Mouse (Mus musculus) left cerebral cortex, adult 11 months (tissue): ENCODE data around the gene Abcb9.
"Not testable (repeated sequence)": the region's sequence is repeated elsewhere in the genome, so short reads cannot be mapped to it uniquely, and the experiment has no call there.

Experiments used
- DNase-seq: peaks from one replicate; pipeline ENCODE4 v3.0.0; 2022; ENCODE audit warnings: low spot score

Gene Abcb9

GRCm38 (mm10) chr5:124059677-124060076, 35.9 kb downstream of the Abcb9 start:
- no peak for DNase-seq

DNA sequence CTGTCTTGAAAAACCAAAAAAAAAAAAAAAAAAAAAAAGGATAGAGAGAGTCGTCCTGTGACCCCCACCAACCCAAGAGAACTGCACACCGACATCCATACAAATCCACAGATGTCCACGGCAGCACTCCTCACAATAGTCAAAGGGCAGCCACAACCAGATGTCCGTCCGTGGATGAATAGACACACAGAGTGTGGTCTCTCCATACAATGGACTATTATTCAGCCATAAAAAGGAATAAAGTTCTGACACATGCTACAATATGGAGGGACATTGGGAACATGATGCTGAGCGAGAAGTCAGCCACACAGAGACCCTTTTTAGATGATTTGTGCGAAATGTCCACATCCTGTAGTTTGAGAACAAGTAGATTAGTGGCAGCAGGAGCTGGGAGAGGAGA, 36.8 kb downstream of the Abcb9 start:
- no peak for DNase-seq

GRCm38 (mm10) chr5:124056956-124057355, 38.6 kb downstream of the Abcb9 start:
- no peak for DNase-seq

DNA sequence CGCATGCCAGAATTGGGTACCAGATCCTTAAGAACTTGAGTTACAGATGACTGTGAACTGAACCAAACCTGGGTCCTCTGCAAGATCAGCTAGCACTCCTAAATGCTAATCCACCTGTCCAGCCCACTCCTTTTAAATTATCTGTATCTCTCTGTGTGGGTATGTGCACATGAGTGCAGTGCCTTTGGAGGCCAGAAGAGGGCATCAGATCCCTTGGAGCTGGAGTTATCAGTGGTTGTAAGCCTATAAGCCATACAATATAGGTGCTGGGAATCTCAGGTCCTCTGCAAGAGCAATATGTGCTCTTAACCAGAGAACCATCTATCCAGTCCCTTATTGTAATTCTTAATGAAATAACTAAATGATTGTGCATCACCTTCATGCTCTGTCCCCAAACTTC, 39.4 kb downstream of the Abcb9 start:
- no peak for DNase-seq

DNA sequence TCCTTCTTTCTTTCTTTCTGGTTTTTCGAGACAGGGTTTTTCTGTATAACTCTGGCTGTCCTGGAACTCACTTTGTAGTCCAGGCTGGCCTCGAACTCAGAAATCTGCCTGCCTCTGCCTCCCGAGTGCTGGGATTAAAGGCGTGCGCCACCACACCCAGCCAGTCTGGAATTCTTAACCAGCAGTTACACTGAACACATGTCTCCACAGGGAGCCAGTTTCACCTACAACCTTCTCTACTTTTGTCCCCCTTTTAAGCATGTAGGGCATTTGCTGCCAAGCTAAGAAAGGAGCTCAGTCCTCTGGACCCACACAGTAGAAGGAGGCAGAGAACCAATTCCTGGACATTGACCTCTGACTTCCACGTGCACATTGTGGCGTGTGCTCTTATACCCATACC, 43.0 kb downstream of the Abcb9 start:
- DNase-seq = not testable (repeated sequence)

DNA sequence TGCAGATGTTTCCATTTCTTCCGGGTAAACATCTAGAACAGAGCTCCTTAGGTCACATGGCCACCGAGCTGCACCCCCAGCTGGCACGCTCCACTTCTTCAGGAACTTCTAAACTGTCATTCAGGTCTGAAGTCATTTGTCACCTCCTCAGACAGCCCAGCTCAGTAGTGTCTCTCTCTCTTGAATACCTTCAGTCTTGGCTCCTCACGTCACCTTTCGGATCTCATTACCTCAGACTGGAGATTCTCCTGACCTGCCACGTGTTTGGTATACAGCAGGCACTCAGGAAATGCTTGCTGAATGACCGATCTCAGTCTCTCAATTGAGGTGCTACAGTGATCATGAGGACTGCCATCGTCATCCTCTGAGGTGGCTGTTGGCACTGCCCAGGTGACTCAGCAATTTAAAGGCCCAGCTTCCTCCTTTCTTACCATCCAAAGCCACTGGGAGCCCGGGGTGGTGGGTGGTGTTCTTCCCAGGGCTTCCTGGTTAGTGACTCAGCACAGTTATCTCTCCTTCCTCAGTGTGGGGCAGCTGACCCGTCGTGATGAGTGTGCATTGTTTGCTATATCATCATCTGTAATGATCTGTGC, 43.6 kb downstream of the Abcb9 start:
- no peak for DNase-seq

DNA sequence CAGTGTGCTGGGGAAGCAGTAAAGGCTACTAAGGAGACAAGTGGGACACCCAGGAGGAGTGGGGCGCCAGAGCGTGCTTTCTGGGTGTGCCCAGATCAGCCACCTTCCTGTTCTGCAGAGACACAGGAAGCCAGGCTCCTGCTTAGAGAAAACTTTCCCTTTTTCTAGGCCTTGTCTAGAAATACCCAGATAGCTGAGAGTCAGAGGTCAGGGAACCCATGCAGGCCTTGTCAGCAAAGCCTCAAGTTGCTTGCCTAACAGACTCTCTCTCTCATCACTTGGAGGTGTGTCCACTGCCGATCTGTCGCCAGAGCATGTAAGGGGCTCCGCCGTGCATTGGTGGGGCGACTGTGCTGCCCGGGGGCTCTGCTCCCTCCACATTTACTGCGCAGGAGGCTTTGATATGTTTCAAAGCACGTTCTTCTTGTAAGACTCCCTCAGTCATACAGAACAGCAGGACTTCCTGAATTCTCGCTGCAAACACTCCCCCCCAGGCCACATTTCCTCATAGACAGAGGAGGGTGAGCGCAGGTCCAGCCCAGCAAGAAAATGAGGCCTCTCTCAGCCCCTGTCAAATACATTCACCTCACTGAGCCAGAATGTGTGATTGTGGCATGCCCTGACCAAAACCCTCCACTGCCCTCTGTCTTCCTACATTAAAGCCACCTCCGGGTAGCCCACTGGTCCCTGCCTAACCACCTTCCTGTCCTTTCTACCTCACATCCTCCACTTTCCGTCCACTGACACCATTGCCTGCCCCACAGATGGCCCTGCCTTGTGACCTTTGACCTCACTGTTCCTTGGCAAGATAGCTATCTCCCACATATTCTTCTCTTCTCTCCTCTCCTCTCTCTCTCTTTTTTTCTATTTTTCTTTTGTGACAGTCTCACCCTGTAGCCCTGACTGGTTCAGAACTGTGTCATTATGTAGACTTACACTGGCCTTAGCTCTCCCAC, 45.2 kb downstream of the Abcb9 start:
- DNase-seq = no peak

DNA sequence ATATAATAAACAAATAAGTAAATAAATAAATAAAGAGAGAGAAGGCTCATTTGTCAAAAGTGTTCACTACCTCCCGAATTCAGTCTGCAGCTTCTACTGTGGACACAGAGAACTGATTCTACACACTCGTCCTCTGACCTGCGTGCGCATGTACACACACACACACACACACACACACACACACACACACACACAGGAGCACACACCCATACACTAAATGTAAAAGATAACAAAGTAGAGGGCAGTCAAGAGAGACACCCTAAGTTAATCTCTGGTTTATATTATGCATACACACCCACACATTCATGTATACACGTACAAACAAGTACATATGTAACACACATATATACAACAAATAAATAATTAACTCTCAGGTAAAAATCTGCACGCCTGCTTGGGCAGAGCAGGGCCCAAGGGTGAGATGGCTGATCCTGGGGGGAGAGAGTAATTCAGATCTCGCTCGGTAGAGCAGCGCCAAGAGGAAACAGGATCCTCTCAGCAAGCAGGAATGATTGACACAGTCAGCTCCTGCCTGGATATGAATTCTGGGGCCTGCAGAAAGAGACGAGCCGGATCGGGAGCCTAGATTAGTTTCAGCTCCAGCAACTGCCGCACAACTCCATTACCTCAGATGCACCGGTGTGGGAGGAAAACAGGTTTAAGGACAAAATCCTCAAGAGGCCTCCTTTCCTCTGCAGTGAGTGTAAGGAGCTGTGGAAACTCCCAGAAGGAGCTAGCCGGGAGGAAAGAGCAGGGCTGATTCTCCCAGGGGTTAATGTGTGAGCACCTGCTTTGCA, 46.2 kb downstream of the Abcb9 start:
- DNase-seq = no peak

DNA sequence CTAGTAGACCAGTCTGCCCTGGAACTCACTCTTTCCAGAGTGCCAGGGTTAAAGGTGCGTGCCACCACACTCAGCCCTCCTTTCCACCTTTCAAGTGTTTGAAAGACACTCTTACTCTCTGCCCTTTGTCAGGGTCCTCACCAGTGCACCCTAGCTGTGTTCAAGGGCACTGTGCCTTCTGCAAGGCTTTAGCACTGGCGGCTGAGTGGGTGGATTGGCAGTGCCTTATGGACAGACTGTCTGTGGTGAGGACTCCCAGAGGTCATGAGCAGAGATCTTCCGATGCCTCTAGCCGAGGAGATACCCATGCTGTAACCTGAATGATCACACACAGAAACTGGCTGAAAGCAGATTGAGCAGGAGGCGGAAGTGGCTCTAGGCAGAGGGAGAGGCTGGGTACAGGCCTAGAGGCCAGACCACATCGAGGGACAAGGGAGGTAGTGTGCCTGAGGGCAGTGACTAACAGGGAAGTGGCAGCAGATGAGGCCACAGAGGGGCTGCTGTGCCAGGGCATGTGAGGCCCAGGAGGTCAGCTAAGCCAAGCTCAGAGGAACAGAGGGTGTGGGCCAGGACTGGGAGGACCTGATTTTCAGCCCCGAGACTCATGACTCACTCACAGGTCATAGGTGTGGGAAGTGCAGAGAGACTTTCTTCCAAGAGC, 48.7 kb downstream of the Abcb9 start:
- DNase-seq = no peak

DNA sequence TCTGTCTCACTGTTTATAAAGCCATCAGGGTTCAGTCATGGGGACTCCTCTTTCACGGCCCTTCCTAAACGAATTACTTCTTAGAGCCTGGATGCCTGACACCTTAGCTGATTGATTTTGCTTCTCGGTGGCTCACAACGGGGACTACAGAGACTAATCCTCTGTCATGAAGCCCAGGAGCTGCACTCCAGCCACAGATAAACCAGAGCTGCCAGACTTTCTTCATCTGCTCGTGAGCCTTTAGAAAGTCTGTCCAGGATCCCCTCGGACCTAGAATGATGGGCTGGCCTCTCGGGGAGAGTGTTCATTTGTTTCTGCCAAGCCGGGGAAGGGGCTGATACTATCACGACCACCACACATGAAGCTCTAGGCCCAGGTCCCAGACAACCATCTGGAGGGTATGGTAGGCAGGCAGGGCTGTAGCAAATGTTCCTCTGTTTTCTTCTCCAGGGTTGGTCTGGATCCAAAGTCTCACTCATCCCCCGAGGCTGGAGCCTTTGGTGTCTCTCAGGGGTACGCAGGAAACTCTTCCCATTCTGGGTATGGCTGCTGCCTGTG, 50.1 kb downstream of the Abcb9 start:
- DNase-seq = no peak

GRCm38 (mm10) chr5:124043999-124044398, 51.6 kb downstream of the Abcb9 start:
- no peak for DNase-seq

DNA sequence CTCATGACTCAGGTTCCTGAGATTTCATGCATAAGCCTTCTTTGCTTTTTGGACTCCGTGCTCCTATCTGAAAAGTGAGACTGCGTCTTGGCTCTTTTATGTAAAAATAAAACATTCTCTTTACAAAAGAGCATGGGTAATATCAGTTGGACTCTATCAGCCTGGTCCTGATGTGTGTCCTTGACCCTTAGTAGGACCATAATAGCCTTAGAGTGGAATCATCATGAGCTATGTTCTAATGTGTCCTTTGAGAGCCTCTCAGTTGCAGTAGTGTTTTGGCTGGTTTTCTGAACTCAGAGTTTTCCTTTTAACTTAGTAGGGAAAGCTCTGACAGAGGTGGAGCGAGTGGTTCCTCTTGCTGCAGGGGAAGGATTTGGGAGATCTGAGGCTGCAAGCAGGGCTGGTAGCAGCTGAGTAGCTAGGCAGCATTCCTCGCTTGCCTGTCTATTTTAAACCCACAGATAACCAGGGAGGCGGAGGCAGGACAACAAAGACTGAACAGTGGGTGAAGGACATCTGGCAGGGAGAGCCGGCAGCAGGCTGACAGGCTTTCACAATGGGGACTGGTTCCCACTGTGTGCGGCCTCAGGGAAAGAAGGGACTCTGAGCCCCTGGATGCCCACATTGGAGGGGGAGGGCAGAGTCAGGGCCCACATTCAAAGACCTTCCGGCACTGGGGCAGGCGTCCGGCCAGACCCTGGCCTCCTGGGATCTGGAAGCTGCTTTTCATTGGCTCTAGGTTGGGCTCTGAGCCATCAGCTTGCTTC, 52.2 kb downstream of the Abcb9 start:
- peak; percentile 80 for DNase-seq

DNA sequence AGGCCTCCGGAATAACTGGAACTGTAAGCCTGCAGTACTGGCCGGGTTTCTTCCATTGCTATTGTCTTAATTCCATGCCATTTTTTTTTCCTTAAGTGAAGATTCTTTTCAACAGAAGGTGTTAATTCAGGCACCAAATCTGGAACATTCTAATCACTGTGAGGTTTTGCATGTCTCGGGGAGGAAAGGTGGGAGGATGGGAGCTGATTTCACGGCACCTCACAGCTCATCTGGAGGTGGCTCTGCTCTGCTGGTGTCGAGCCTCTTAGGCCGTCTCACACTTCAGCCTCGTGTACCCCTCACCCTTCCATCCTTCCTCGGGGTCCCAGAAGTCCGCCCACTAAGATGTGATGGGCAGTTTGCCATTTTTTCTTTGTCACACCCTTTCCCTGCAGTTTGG, 54.5 kb downstream of the Abcb9 start:
- no peak for DNase-seq

GRCm38 (mm10) chr5:124039602-124040001, 56.0 kb downstream of the Abcb9 start:
- no peak for DNase-seq

DNA sequence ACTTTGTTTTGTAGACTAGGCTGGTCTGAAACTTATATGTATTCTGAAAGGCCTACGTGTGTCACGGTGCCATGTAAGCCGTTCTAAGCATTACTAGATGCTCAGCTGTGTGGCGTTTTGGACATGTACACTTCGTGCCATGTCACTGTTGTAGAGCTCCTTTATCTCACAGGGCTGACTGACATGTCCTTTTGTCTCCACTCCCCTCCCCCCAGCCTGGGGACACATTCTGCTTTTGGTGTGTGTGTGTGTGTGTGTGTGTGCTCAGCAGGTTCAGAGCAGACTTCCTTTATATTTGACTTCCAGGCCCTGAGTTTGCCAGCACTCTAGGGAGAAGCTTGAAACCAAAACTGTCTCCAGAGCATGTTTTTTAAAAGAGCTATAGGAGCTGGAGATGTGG, 58.8 kb downstream of the Abcb9 start:
- DNase-seq = no peak

- DNase-seq = no peak
Observed at GRCm38 (mm10) chr5:124036341-124036740, 59.3 kb downstream of the Abcb9 start.

- no peak for DNase-seq
Observed at GRCm38 (mm10) chr5:124035806-124036205, 59.8 kb downstream of the Abcb9 start.

- no peak for DNase-seq
Observed at GRCm38 (mm10) chr5:124035406-124035805, 60.2 kb downstream of the Abcb9 start.

GRCm38 (mm10) chr5:124034471-124034870, 61.1 kb downstream of the Abcb9 start:
- no peak for DNase-seq

- peak; percentile 80 for DNase-seq
Observed at GRCm38 (mm10) chr5:124032001-124032508, 63.5 kb downstream of the Abcb9 start, which contains the start of gene Vps37b. TSS of gene Vps37b (minus strand) at chr5:124032270.
